ENCODE assay signal across 8 mouse cellular contexts in genomic region chr14:49777539-49777938, GRCm38 (mm10). TPM values are rescaled to one million over a fixed set of nuclear protein-coding genes. Genes with fewer than 3 reads are reported as not detected.
DNase-seq lines count a peak whose midpoint lies in the region; ATAC-seq lines count a peak whose summit lies in the region.
"Had no signal": no experiment of that assay in that cellular context is flagged by ENCODE, and none has a peak within 500 bp of the region (broad histone marks: within the 10 kb centered on the region; RNA-seq: fewer than 3 reads in every experiment).

No protein-coding gene starts in this region.

- DNase-seq in cerebellum, adult 18-20 months = peak; percentile 75 to 82
- peak; percentile 88 for DNase-seq in cerebellum, adult 9-10 months
- peak; percentile 67 to 68 for DNase-seq in cerebellum, postnatal 14 days
- peak; percentile 10 for DNase-seq in heart, postnatal 4 days
- peak; percentile 18 for DNase-seq in ovary, postnatal 14 days (ENCODE audit: low spot score)

- peak; percentile 73 for ATAC-seq in cerebellum, adult (ENCODE audit: insufficient number of reproducible peaks, low FRiP score, low TSS enrichment)

RNA-seq across cellular contexts. Expression of gene Armh4, which starts 5.6 kb away (rescaled TPM):
- total RNA-seq in heart, postnatal 4 days (2021) = 10 to 100 TPM in 1 of 2 experiments, 1 to 10 TPM in 1; 9.9 to 10.8 TPM
- total RNA-seq: CH12.LX; common myeloid progenitor, adult 5-6 weeks had no signal

Comparison
In these comparisons a context has a peak if more than half of its experiments do, and no peak if none do; other contexts are left out.
1. Peak in every context shown above with its lines: DNase-seq and ATAC-seq.
2. DNase-seq: peak in every context shown above with its lines; median percentile 88 in cerebellum, adult 9-10 months; 78 in cerebellum, adult 18-20 months; 68 in cerebellum, postnatal 14 days; 18 in ovary, postnatal 14 days; 10 in heart, postnatal 4 days.